Mouse (Mus musculus): ENCODE data around the gene Prom2.

DNA sequence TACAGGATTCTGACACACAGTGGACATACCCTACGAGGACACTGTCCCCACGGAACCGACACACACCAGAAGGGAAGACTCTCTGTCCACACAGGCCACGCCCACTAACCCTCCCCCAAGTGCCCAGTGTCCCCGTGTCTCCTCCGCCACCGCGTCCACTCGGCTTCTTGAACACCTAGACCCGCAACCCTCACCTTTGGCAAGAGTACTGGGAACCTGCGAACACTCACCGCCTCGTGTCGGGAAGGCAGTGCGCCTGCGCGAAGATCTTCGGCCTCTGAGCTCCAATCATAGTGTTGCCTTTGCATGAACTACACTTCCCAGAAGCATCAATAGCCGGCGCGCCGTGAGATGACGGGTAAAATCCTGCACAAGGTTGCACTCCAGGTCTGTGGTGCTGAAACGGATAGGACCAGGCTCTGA, 43.2 kb upstream of the Prom2 start:
- TF ChIP-seq CTCF (IDR thresholded peaks at IDR 0.05; ENCODE audit: borderline replicate concordance, insufficient read depth, low read length): no peak
- TF ChIP-seq POLR2A (IDR thresholded peaks at IDR 0.05; ENCODE audit: low read depth, low read length): peak; percentile 96

Measured in embryonic fibroblast, embryonic 13.5 days (primary cell).